In genomic region chr12:73949318-73950058, GRCm38 (mm10) we compare ENCODE assay signal across 9 mouse cellular contexts. TPM values are rescaled to one million over a fixed set of nuclear protein-coding genes. Genes with fewer than 3 reads are reported as not detected.
DNase-seq lines count a peak whose midpoint lies in the region; ATAC-seq and TF ChIP-seq lines count a peak whose summit lies in the region.
"Had no signal": no experiment of that assay in that cellular context is flagged by ENCODE, and none has a peak within 500 bp of the region (broad histone marks: within the 10 kb centered on the region; RNA-seq: fewer than 3 reads in every experiment).

No protein-coding gene starts in this region.

- intact Hi-C loops in heart, adult 2 months (cut with DNase I) = no loop called here

- TF ChIP-seq POLR2A in heart, adult 2 months (IDR thresholded peaks at IDR 0.05; ENCODE audit: insufficient read depth, low read depth, low read length) = no peak

- no peaks in the 10 kb centered on the region for H3K79me2 ChIP-seq in heart, adult 2 months (replicated peaks; ENCODE audit: control insufficient read depth, insufficient read depth, low read length)

- peak; percentile 50 to 78 for DNase-seq in adrenal gland, adult (ENCODE audit: inconsistent age in 2 of 2, low spot score in 1 of 2)
- DNase-seq in adrenal gland, postnatal 4 days (ENCODE audit: low spot score in 2 of 2) = no peak
- peak; percentile 76 for DNase-seq in embryo, embryonic 11 days
- DNase-seq in heart, adult 2 months = peak; percentile 72 to 74
- peak; percentile 92 for DNase-seq in midbrain, embryonic 11.5 days (ENCODE audit: low spot score, missing footprints)
- DNase-seq in right cerebral cortex, postnatal 4 days = peak; percentile 45

- peak overlapping the region; percentile 94 for H3K9ac ChIP-seq in heart, adult 2 months (ENCODE audit: low read depth, low read length)
- H3K9ac ChIP-seq in intestine, postnatal 0 days (ENCODE audit: low read depth, low read length) = peak overlapping the region; percentile 45; the same call in 1 of the 2 replicates
- peak overlapping the region; percentile 55 for H3K9ac ChIP-seq in limb, embryonic 13.5 days
- peak overlapping the region; percentile 61 for H3K9ac ChIP-seq in midbrain, embryonic 11.5 days (ENCODE audit: low read length)

- peak overlapping the region; percentile 60 for H3K27ac ChIP-seq in heart, adult 2 months
- no peak overlapping the region for H3K27ac ChIP-seq in intestine, postnatal 0 days (ENCODE audit: low read depth, low read length)
- no peak overlapping the region for H3K27ac ChIP-seq in limb, embryonic 13.5 days
- H3K27ac ChIP-seq in midbrain, embryonic 11.5 days (ENCODE audit: low read depth, low read length) = no peak overlapping the region

- no peak for TF ChIP-seq CTCF in heart, adult 2 months (IDR thresholded peaks at IDR 0.05)
- no peak for TF ChIP-seq CTCF in intestine, postnatal 0 days (IDR thresholded peaks at IDR 0.05; ENCODE audit: low read depth)

- WGBS in heart, adult 2 months = 8% methylated on average over 46 of the region's 46 CpGs
- 8% methylated on average over 46 of the region's 46 CpGs for WGBS in intestine, postnatal 0 days
- WGBS in limb, embryonic 13.5 days = 9% methylated on average over 46 of the region's 46 CpGs
- WGBS in midbrain, embryonic 11.5 days = 5% methylated on average over 46 of the region's 46 CpGs

- peaks cover 20% of the 10 kb centered on the region for H3K36me3 ChIP-seq in heart, adult 2 months (ENCODE audit: control insufficient read depth, insufficient read depth, low read length)
- peaks cover 9% of the 10 kb centered on the region; the same call in 1 of the 2 replicates for H3K36me3 ChIP-seq in intestine, postnatal 0 days (ENCODE audit: control insufficient read depth, insufficient read depth)
- H3K36me3 ChIP-seq in limb, embryonic 13.5 days = peaks cover 22% of the 10 kb centered on the region
- no peaks in the 10 kb centered on the region for H3K36me3 ChIP-seq in midbrain, embryonic 11.5 days (ENCODE audit: control insufficient read depth, insufficient read depth, low read length)

- H3K9me3 ChIP-seq in intestine, postnatal 0 days (ENCODE audit: control insufficient read depth) = no peaks in the 10 kb centered on the region
- no peaks in the 10 kb centered on the region for H3K9me3 ChIP-seq in limb, embryonic 13.5 days
- no peaks in the 10 kb centered on the region for H3K9me3 ChIP-seq in midbrain, embryonic 11.5 days (ENCODE audit: control insufficient read depth, low read length)

- H3K4me2 ChIP-seq in intestine, postnatal 0 days (replicated peaks; ENCODE audit: low read depth) = peak overlapping the region; percentile 89
- H3K4me2 ChIP-seq in limb, embryonic 13.5 days (replicated peaks) = peak overlapping the region; percentile 73
- peak overlapping the region; percentile 74 for H3K4me2 ChIP-seq in midbrain, embryonic 11.5 days

- H3K4me3 ChIP-seq in heart, adult 2 months = peak overlapping the region; percentile 41
- H3K4me3 ChIP-seq in intestine, postnatal 0 days (ENCODE audit: low read depth, low read length) = peak overlapping the region; percentile 44
- peak overlapping the region; percentile 41 for H3K4me3 ChIP-seq in limb, embryonic 13.5 days
- peak overlapping the region; percentile 32 for H3K4me3 ChIP-seq in midbrain, embryonic 11.5 days (ENCODE audit: low read depth, low read length)

- peak; percentile 80 for ATAC-seq in intestine, postnatal 0 days
- ATAC-seq in limb, embryonic 13.5 days (ENCODE audit: low FRiP score, low read depth) = peak; percentile 70
- ATAC-seq in midbrain, embryonic 11.5 days (ENCODE audit: low FRiP score) = peak; percentile 89

- no peaks in the 10 kb centered on the region for H3K27me3 ChIP-seq in heart, adult 2 months (ENCODE audit: control insufficient read depth, insufficient read depth, low read length)
- H3K27me3 ChIP-seq in intestine, postnatal 0 days (replicated peaks; ENCODE audit: control insufficient read depth, insufficient read depth, low read length) = no peaks in the 10 kb centered on the region
- H3K27me3 ChIP-seq in limb, embryonic 13.5 days = peaks cover 15% of the 10 kb centered on the region; the same call in 1 of the 2 replicates
- H3K27me3 ChIP-seq in midbrain, embryonic 11.5 days (ENCODE audit: control insufficient read depth, insufficient read depth, low read length) = no peaks in the 10 kb centered on the region; the same call in 1 of the 2 replicates

- no peak for TF ChIP-seq EP300 in heart, adult 2 months (IDR thresholded peaks at IDR 0.05; ENCODE audit: insufficient read depth, low read depth, low read length)

- peaks cover 1% of the 10 kb centered on the region; the same call in 1 of the 2 replicates for H3K4me1 ChIP-seq in heart, adult 2 months (ENCODE audit: control insufficient read depth, insufficient read depth, low read length)
- H3K4me1 ChIP-seq in intestine, postnatal 0 days (replicated peaks; ENCODE audit: control insufficient read depth, insufficient read depth, low read length) = no peaks in the 10 kb centered on the region
- H3K4me1 ChIP-seq in limb, embryonic 13.5 days = peaks cover 14% of the 10 kb centered on the region
- H3K4me1 ChIP-seq in midbrain, embryonic 11.5 days (ENCODE audit: control insufficient read depth, insufficient read depth, low read length) = peaks cover 5% of the 10 kb centered on the region

RNA-seq across cellular contexts. Expression of gene Gm49321, which starts 12.0 kb away (rescaled TPM):
- total RNA-seq in adrenal gland, postnatal 4 days (2021) = 1 to 10 TPM; 4.9 to 8.1 TPM
- 1 to 10 TPM; 6.9 to 7.2 TPM for total RNA-seq in heart, adult 2 months (2021)
- polyA plus RNA-seq in heart, adult 2 months (2012; rRNA removed) = not detected in 2 replicates
- polyA plus RNA-seq in intestine, postnatal 0 days (2015; fragmentation: Nextera tagmentation; extraction: Ambion mirVana) = 4.1 and 4.7 TPM in 2 replicates
- polyA plus RNA-seq in limb, embryonic 13.5 days (2015; fragmentation: Nextera tagmentation; extraction: Ambion mirVana) = 14.3 and 19.1 TPM in 2 replicates
- 16.0 and 16.1 TPM in 2 replicates for polyA plus RNA-seq in midbrain, embryonic 11.5 days (2014; fragmentation: Nextera tagmentation; extraction: Ambion mirVana)

RNA-seq across cellular contexts. Expression of gene Snapc1, which starts 14.8 kb away (rescaled TPM):
- 10 to 100 TPM; 17.0 to 18.8 TPM for total RNA-seq in adrenal gland, postnatal 4 days (2021)
- 10 to 100 TPM; 10.9 to 12.8 TPM for total RNA-seq in heart, adult 2 months (2021)
- polyA plus RNA-seq in heart, adult 2 months (2012; rRNA removed) = 5.0 and 8.6 TPM in 2 replicates
- 5.7 and 6.7 TPM in 2 replicates for polyA plus RNA-seq in intestine, postnatal 0 days (2015; fragmentation: Nextera tagmentation; extraction: Ambion mirVana)
- 23.8 and 23.9 TPM in 2 replicates for polyA plus RNA-seq in limb, embryonic 13.5 days (2015; fragmentation: Nextera tagmentation; extraction: Ambion mirVana)
- 23.1 and 26.6 TPM in 2 replicates for polyA plus RNA-seq in midbrain, embryonic 11.5 days (2014; fragmentation: Nextera tagmentation; extraction: Ambion mirVana)

RNA-seq across cellular contexts. Expression of gene Syt16, which starts 48.0 kb away (rescaled TPM):
- 1 to 10 TPM; 2.0 to 3.0 TPM for total RNA-seq in adrenal gland, postnatal 4 days (2021)
- total RNA-seq in heart, adult 2 months (2021) = not detected
- polyA plus RNA-seq in heart, adult 2 months (2012; rRNA removed) = 0.10 and 0.35 TPM in 2 replicates
- 1.1 and 1.2 TPM in 2 replicates for polyA plus RNA-seq in intestine, postnatal 0 days (2015; fragmentation: Nextera tagmentation; extraction: Ambion mirVana)
- polyA plus RNA-seq in limb, embryonic 13.5 days (2015; fragmentation: Nextera tagmentation; extraction: Ambion mirVana) = 4.9 and 6.3 TPM in 2 replicates
- 6.5 and 7.0 TPM in 2 replicates for polyA plus RNA-seq in midbrain, embryonic 11.5 days (2014; fragmentation: Nextera tagmentation; extraction: Ambion mirVana)
- total RNA-seq: gastrocnemius, postnatal 36 days had no signal

RNA-seq across cellular contexts. Expression of gene Hif1a, which starts 48.3 kb away (rescaled TPM):
- total RNA-seq in adrenal gland, postnatal 4 days (2021) = 10 to 100 TPM; 74.4 to 77.5 TPM
- total RNA-seq in heart, adult 2 months (2021) = 10 to 100 TPM; 45.3 to 45.7 TPM
- 18.0 and 35.1 TPM in 2 replicates for polyA plus RNA-seq in heart, adult 2 months (2012; rRNA removed)
- 25.3 and 27.0 TPM in 2 replicates for polyA plus RNA-seq in intestine, postnatal 0 days (2015; fragmentation: Nextera tagmentation; extraction: Ambion mirVana)
- 89.8 and 91.5 TPM in 2 replicates for polyA plus RNA-seq in limb, embryonic 13.5 days (2015; fragmentation: Nextera tagmentation; extraction: Ambion mirVana)
- 130 and 147 TPM in 2 replicates for polyA plus RNA-seq in midbrain, embryonic 11.5 days (2014; fragmentation: Nextera tagmentation; extraction: Ambion mirVana)

Comparison
In these comparisons a context has a peak if more than half of its experiments do, and no peak if none do; other contexts are left out.
1. DNase-seq: peak in adrenal gland, adult (2 of 2), embryo, embryonic 11 days (single experiment), heart, adult 2 months (2 of 2), midbrain, embryonic 11.5 days (single experiment) and right cerebral cortex, postnatal 4 days (single experiment); none in adrenal gland, postnatal 4 days (0 of 2).
2. Peak in every context shown above with its lines, with median percentiles within 50 percentile points of each other: H3K4me3 ChIP-seq, H3K9ac ChIP-seq, ATAC-seq and H3K4me2 ChIP-seq.